Mouse (Mus musculus): ENCODE measurements around the gene Arhgef26. TPM values are rescaled to one million over a fixed set of nuclear protein-coding genes. Genes with fewer than 3 reads are reported as not detected.

Gene Arhgef26
- total RNA-seq, 2 experiments from 2014 or later: 21.1 to 21.5 TPM

Other genes with a start within 250 kb of the Arhgef26 start
- 10 to 100 TPM; 50.3 to 55.6 TPM for gene Dhx36, start 168.7 kb downstream of the Arhgef26 start, total RNA-seq (2021)

Measured in left cerebral cortex, postnatal 36 days (tissue).